Mouse (Mus musculus): ENCODE measurements around the gene Sod1. TPM values are rescaled to one million over a fixed set of nuclear protein-coding genes. Genes with fewer than 3 reads are reported as not detected.

Sod1 gene
- polyA plus RNA-seq, 1 experiment from 2014 or later: 1,474 TPM

- peaks cover 39% of the 10 kb centered on the region for H3K36me3 ChIP-seq (replicated peaks; ENCODE audit: insufficient read depth, low read length)
- no peak for TF ChIP-seq EP300 (IDR thresholded peaks at IDR 0.05; ENCODE audit: low read depth)
- no peak overlapping the region for H3K4me3 ChIP-seq (ENCODE audit: low read depth, low read length)
Observed at GRCm38 (mm10) chr16:90229897-90230296, 9.3 kb downstream of the Sod1 start.

GRCm38 (mm10) chr16:90231302-90231701, 10.7 kb downstream of the Sod1 start:
- DNase-seq (no peak), ATAC-seq (no peak)
- 82% methylated on average over 7 of the region's 7 CpGs for WGBS (ENCODE audit: insufficient replicate concordance)
- Histone ChIP-seq H3K27me3 (ENCODE audit: insufficient read depth, low read length) (no peaks in the 10 kb centered on the region), H3K9me3 (ENCODE audit: low read length) (no peaks in the 10 kb centered on the region), H3K4me2 (ENCODE audit: low read depth, low read length) (no peak overlapping the region), H3K9ac (replicated peaks) (no peak overlapping the region), H3K4me3 (ENCODE audit: low read depth, low read length) (no peak overlapping the region), H3K27ac (ENCODE audit: low read depth) (no peak overlapping the region), H3K36me3 (replicated peaks; ENCODE audit: insufficient read depth, low read length) (peaks cover 25% of the 10 kb centered on the region), H3K4me1 (ENCODE audit: insufficient read depth) (peaks cover 6% of the 10 kb centered on the region; the same call in 1 of the 2 replicates)
- TF ChIP-seq EP300 (IDR thresholded peaks at IDR 0.05; ENCODE audit: low read depth) (no peak), CTCF (IDR thresholded peaks at IDR 0.05; ENCODE audit: low read depth) (no peak)

More at GRCm38 (mm10) chr16:90229897-90230296, 9.3 kb downstream of the Sod1 start:
- no peaks in the 10 kb centered on the region for H3K9me3 ChIP-seq (ENCODE audit: low read length)
- no peak for ATAC-seq
- no peak overlapping the region for H3K9ac ChIP-seq (replicated peaks)
- 0 out of 2 replicates have a peak, but pooled peaks cover 2% of the 10 kb centered on the region for H3K4me1 ChIP-seq (ENCODE audit: insufficient read depth)
- no peak overlapping the region for H3K4me2 ChIP-seq (ENCODE audit: low read depth, low read length)
- WGBS (ENCODE audit: insufficient replicate concordance): 86% methylated on average over 6 of the region's 6 CpGs
- H3K27me3 ChIP-seq (ENCODE audit: insufficient read depth, low read length): no peaks in the 10 kb centered on the region
- H3K27ac ChIP-seq (ENCODE audit: low read depth): no peak overlapping the region
- no peak for DNase-seq

- Histone ChIP-seq H3K9ac (replicated peaks) (no peak overlapping the region), H3K4me2 (ENCODE audit: low read depth, low read length) (no peak overlapping the region), H3K36me3 (replicated peaks; ENCODE audit: insufficient read depth, low read length) (peaks cover 22% of the 10 kb centered on the region), H3K27me3 (ENCODE audit: insufficient read depth, low read length) (no peaks in the 10 kb centered on the region), H3K4me1 (ENCODE audit: insufficient read depth) (peaks cover 6% of the 10 kb centered on the region), H3K27ac (ENCODE audit: low read depth) (no peak overlapping the region), H3K9me3 (ENCODE audit: low read length) (no peaks in the 10 kb centered on the region), H3K4me3 (ENCODE audit: low read depth, low read length) (no peak overlapping the region)
- 96% methylated on average over 10 of the region's 10 CpGs for WGBS (ENCODE audit: insufficient replicate concordance)
- ATAC-seq: no peak
- no peak for TF ChIP-seq EP300 (IDR thresholded peaks at IDR 0.05; ENCODE audit: low read depth)
- DNase-seq: no peak
Observed at GRCm38 (mm10) chr16:90233702-90234101, 13.1 kb downstream of the Sod1 start.

- H3K4me1 ChIP-seq (ENCODE audit: insufficient read depth): peaks cover 6% of the 10 kb centered on the region
- no peak overlapping the region for H3K9ac ChIP-seq (replicated peaks)
- H3K27ac ChIP-seq (ENCODE audit: low read depth): peak overlapping the region; percentile 29; the same call in 1 of the 2 replicates
- H3K9me3 ChIP-seq (ENCODE audit: low read length): no peaks in the 10 kb centered on the region
- DNase-seq: peak; percentile 51
- no peak overlapping the region for H3K4me2 ChIP-seq (ENCODE audit: low read depth, low read length)
- TF ChIP-seq CTCF (IDR thresholded peaks at IDR 0.05; ENCODE audit: low read depth) (no peak), EP300 (IDR thresholded peaks at IDR 0.05; ENCODE audit: low read depth) (no peak)
- 51% methylated on average over 6 of the region's 6 CpGs for WGBS (ENCODE audit: insufficient replicate concordance)
- peak; percentile 70 for ATAC-seq
- peaks cover 31% of the 10 kb centered on the region for H3K36me3 ChIP-seq (replicated peaks; ENCODE audit: insufficient read depth, low read length)
- H3K27me3 ChIP-seq (ENCODE audit: insufficient read depth, low read length): no peaks in the 10 kb centered on the region
- no peak overlapping the region for H3K4me3 ChIP-seq (ENCODE audit: low read depth, low read length)
Observed at GRCm38 (mm10) chr16:90234617-90235016, 14.1 kb downstream of the Sod1 start.

- H3K4me3 ChIP-seq (ENCODE audit: low read depth, low read length): no peak overlapping the region
- no peak for DNase-seq
- 82% methylated on average over 3 of the region's 3 CpGs for WGBS (ENCODE audit: insufficient replicate concordance)
- H3K9me3 ChIP-seq (ENCODE audit: low read length): no peaks in the 10 kb centered on the region
- H3K4me2 ChIP-seq (ENCODE audit: low read depth, low read length): no peak overlapping the region
- no peak overlapping the region for H3K9ac ChIP-seq (replicated peaks)
- peaks cover 31% of the 10 kb centered on the region for H3K36me3 ChIP-seq (replicated peaks; ENCODE audit: insufficient read depth, low read length)
- H3K27me3 ChIP-seq (ENCODE audit: insufficient read depth, low read length): no peaks in the 10 kb centered on the region
- TF ChIP-seq CTCF (IDR thresholded peaks at IDR 0.05; ENCODE audit: low read depth) (peak; percentile 22; the same call in 1 of the 2 replicates), EP300 (IDR thresholded peaks at IDR 0.05; ENCODE audit: low read depth) (no peak)
- 0 out of 2 replicates have a peak, but pooled peaks have one; percentile 20 for ATAC-seq
- H3K4me1 ChIP-seq (ENCODE audit: insufficient read depth): peaks cover 6% of the 10 kb centered on the region
- peak overlapping the region; percentile 29; the same call in 1 of the 2 replicates for H3K27ac ChIP-seq (ENCODE audit: low read depth)
Observed at GRCm38 (mm10) chr16:90235188-90235587, 14.6 kb downstream of the Sod1 start.

GRCm38 (mm10) chr16:90239128-90239746, 18.7 kb downstream of the Sod1 start:
- Histone ChIP-seq H3K4me3 (ENCODE audit: low read depth, low read length) (no peak overlapping the region), H3K27ac (ENCODE audit: low read depth) (no peak overlapping the region), H3K4me2 (ENCODE audit: low read depth, low read length) (no peak overlapping the region), H3K9me3 (ENCODE audit: low read length) (no peaks in the 10 kb centered on the region), H3K4me1 (ENCODE audit: insufficient read depth) (peaks cover 6% of the 10 kb centered on the region), H3K9ac (replicated peaks) (no peak overlapping the region), H3K36me3 (replicated peaks; ENCODE audit: insufficient read depth, low read length) (peaks cover 64% of the 10 kb centered on the region), H3K27me3 (ENCODE audit: insufficient read depth, low read length) (no peaks in the 10 kb centered on the region)
- no peak for DNase-seq
- WGBS (ENCODE audit: insufficient replicate concordance): 80% methylated on average over 6 of the region's 6 CpGs
- ATAC-seq: no peak
- no peak for TF ChIP-seq EP300 (IDR thresholded peaks at IDR 0.05; ENCODE audit: low read depth)
- TF ChIP-seq CTCF (IDR thresholded peaks at IDR 0.05; ENCODE audit: low read depth): no peak

Data from liver, postnatal 0 days (tissue).